ENCODE assay signal across 8 mouse cellular contexts in genomic region chr5:115271931-115272811, GRCm38 (mm10). TPM values are rescaled to one million over a fixed set of nuclear protein-coding genes. Genes with fewer than 3 reads are reported as not detected.
DNase-seq lines count a peak whose midpoint lies in the region; ATAC-seq lines count a peak whose summit lies in the region.

No protein-coding gene starts in this region.

- H3K27ac ChIP-seq in limb, embryonic 10.5 days, result peak overlapping the region; percentile 95

- peaks cover 33% of the 10 kb centered on the region for H3K36me3 ChIP-seq in limb, embryonic 10.5 days

- under 1% methylated on average over 74 of the region's 77 CpGs for WGBS in limb, embryonic 10.5 days

- peaks cover 35% of the 10 kb centered on the region for H3K4me1 ChIP-seq in limb, embryonic 10.5 days

- H3K9me3 ChIP-seq in limb, embryonic 10.5 days (replicated peaks), result no peaks in the 10 kb centered on the region

- DNase-seq in cerebellum, adult 11-12 months, result peak; percentile 51
- no peak for DNase-seq in cerebellum, adult 11 months
- DNase-seq in adrenal gland, adult 2 months, result peak; percentile 69
- peak; percentile 46 to 47 for DNase-seq in heart, postnatal 14 days
- peak; percentile 73 for DNase-seq in limb, embryonic 10.5 days (ENCODE audit: low spot score)
- DNase-seq in mesoderm, embryonic 11.5 days (ENCODE audit: low read depth, low spot score), result peak; percentile 54
- DNase-seq in right cerebral cortex, postnatal 25 days, result peak; percentile 46

- H3K4me3 ChIP-seq in limb, embryonic 10.5 days, result peak overlapping the region; percentile 97

- intact Hi-C loops in heart, postnatal 14 days (cut with DNase I), result no loop called here

- ATAC-seq in erythroid progenitor cell, adult 5-6 weeks (replicated peaks; ENCODE audit: low FRiP score, poor library complexity, severe bottlenecking), result peak; percentile 33

- no peaks in the 10 kb centered on the region for H3K27me3 ChIP-seq in limb, embryonic 10.5 days (ENCODE audit: low read depth, poor library complexity, severe bottlenecking)

RNA-seq across cellular contexts. Expression of gene Rnf10, which starts 0.5 kb away (rescaled TPM):
- 100 to 1,000 TPM; 225 to 258 TPM for total RNA-seq in adrenal gland, adult 2 months (2021)
- 212 and 287 TPM in 2 replicates for polyA plus RNA-seq in adrenal gland, adult 2 months (2012; rRNA removed)
- 170 and 198 TPM in 2 replicates for total RNA-seq in erythroid progenitor cell, adult 5-6 weeks (2015; ENCODE audit: low replicate concordance)
- total RNA-seq in erythroid progenitor cell, adult 5-6 weeks (2017; ENCODE audit: low replicate concordance), result 378 and 474 TPM in 2 replicates
- 100 to 1,000 TPM; 389 to 391 TPM for total RNA-seq in heart, postnatal 14 days (2021)
- polyA plus RNA-seq in limb, embryonic 10.5 days (2016; fragmentation: Nextera tagmentation; extraction: Ambion mirVana), result 159 and 160 TPM in 2 replicates

RNA-seq across cellular contexts. Expression of gene Coq5, which starts 7.3 kb away (rescaled TPM):
- 10 to 100 TPM; 52.5 to 68.0 TPM for total RNA-seq in adrenal gland, adult 2 months (2021)
- 14.6 and 15.7 TPM in 2 replicates for polyA plus RNA-seq in adrenal gland, adult 2 months (2012; rRNA removed)
- 7.2 and 8.4 TPM in 2 replicates for total RNA-seq in erythroid progenitor cell, adult 5-6 weeks (2015; ENCODE audit: low replicate concordance)
- 12.8 and 15.9 TPM in 2 replicates for total RNA-seq in erythroid progenitor cell, adult 5-6 weeks (2017; ENCODE audit: low replicate concordance)
- total RNA-seq in heart, postnatal 14 days (2021), result 100 to 1,000 TPM; 143 to 157 TPM
- 54.1 and 57.2 TPM in 2 replicates for polyA plus RNA-seq in limb, embryonic 10.5 days (2016; fragmentation: Nextera tagmentation; extraction: Ambion mirVana)

RNA-seq across cellular contexts. Expression of gene Dynll1, which starts 28.6 kb away (rescaled TPM):
- 100 to 1,000 TPM; 220 to 347 TPM for total RNA-seq in adrenal gland, adult 2 months (2021)
- polyA plus RNA-seq in adrenal gland, adult 2 months (2012; rRNA removed), result 38.0 and 45.1 TPM in 2 replicates
- total RNA-seq in erythroid progenitor cell, adult 5-6 weeks (2015; ENCODE audit: low replicate concordance), result 310 and 338 TPM in 2 replicates
- total RNA-seq in erythroid progenitor cell, adult 5-6 weeks (2017; ENCODE audit: low replicate concordance), result 98.2 and 201 TPM in 2 replicates
- 100 to 1,000 TPM; 135 to 185 TPM for total RNA-seq in heart, postnatal 14 days (2021)
- 1,816 and 1,865 TPM in 2 replicates for polyA plus RNA-seq in limb, embryonic 10.5 days (2016; fragmentation: Nextera tagmentation; extraction: Ambion mirVana)

RNA-seq across cellular contexts. Expression of gene Pop5, which starts 36.5 kb away (rescaled TPM):
- total RNA-seq in adrenal gland, adult 2 months (2021), result 10 to 100 TPM; 53.1 to 84.0 TPM
- 194 and 250 TPM in 2 replicates for polyA plus RNA-seq in adrenal gland, adult 2 months (2012; rRNA removed)
- total RNA-seq in erythroid progenitor cell, adult 5-6 weeks (2015; ENCODE audit: low replicate concordance), result 45.8 and 70.0 TPM in 2 replicates
- 29.8 and 33.7 TPM in 2 replicates for total RNA-seq in erythroid progenitor cell, adult 5-6 weeks (2017; ENCODE audit: low replicate concordance)
- total RNA-seq in heart, postnatal 14 days (2021), result 10 to 100 TPM; 27.6 to 29.8 TPM
- polyA plus RNA-seq in limb, embryonic 10.5 days (2016; fragmentation: Nextera tagmentation; extraction: Ambion mirVana), result 130 and 157 TPM in 2 replicates

RNA-seq across cellular contexts. Expression of gene Srsf9, which starts 54.8 kb away (rescaled TPM):
- total RNA-seq in adrenal gland, adult 2 months (2021), result 10 to 100 TPM; 45.8 to 70.1 TPM
- polyA plus RNA-seq in adrenal gland, adult 2 months (2012; rRNA removed), result 29.1 and 40.4 TPM in 2 replicates
- 26.8 and 36.4 TPM in 2 replicates for total RNA-seq in erythroid progenitor cell, adult 5-6 weeks (2015; ENCODE audit: low replicate concordance)
- 45.7 and 86.4 TPM in 2 replicates for total RNA-seq in erythroid progenitor cell, adult 5-6 weeks (2017; ENCODE audit: low replicate concordance)
- 10 to 100 TPM; 26.3 to 26.9 TPM for total RNA-seq in heart, postnatal 14 days (2021)
- polyA plus RNA-seq in limb, embryonic 10.5 days (2016; fragmentation: Nextera tagmentation; extraction: Ambion mirVana), result 444 and 468 TPM in 2 replicates
